Mouse (Mus musculus): Measurements from ENCODE around the gene Zfp346.

The Zfp346 gene

DNA sequence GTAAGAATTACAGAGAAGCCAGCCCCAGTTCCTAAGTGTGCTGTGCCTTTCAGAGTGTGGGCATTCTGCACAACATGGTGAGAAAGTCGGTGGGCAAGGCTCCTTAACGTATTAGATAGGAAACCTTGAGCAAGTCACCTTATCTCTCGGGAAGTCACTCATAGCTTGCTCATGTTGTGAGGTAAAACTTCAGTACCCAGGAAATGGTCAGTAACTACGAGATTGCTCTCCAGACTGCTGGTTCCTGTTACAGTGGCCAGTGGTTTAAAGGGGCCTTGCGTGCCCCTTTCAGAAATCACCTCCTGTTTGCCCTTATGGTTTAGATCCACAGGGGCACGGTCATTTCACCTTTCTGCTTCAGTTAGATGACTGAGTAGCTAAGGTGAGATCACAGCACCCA lies 9.3 kb downstream of the Zfp346 start:
- TF ChIP-seq GATA4 (IDR thresholded peaks at IDR 0.05; ENCODE audit: insufficient replicate concordance, low read length): no peak

DNA sequence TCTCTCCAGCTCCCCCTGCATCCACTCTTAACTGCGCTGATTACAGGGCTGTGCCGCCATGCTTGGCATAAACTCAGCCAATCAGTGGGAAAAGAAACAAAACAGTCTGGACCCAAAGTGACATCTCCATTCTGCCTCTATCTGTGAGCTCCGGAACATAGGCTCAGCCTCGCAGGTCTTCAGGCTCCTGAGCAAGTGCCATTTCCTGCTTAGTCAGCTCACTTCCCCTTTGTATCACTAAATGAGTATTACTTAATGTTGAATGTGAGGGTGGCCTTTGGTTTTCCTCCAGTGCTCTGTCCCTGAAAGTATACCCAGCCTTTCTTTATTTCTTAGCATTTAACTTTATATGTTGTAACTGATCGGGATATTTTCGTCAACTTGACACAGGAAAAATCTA lies 19.8 kb downstream of the Zfp346 start:
- TF ChIP-seq GATA4 (IDR thresholded peaks at IDR 0.05; ENCODE audit: insufficient replicate concordance, low read length): no peak

DNA sequence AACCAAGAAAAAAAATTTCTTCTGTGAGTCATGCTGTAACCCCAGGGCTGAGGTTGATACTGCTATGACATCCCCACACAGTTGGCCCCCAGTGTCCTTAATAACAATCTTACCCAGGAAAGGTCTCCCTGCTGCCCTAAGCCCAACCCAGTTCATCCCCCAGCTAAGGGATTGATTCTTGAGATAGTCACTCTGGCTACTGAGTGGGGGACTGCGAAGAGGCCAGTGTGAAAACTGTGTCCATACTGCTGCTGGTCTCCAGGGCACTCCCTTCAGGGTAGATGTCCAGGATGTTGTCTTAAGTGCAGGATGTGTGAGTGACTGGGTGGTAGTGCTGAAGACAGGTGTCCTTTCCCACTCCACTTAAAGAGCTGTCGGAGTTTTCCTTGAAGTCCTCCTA lies 28.3 kb downstream of the Zfp346 start, which contains the start of gene Gm17617:
Gene Gm17617, minus strand, starts transcription at position 101 of the 400 bp plus-strand sequence.
- TF ChIP-seq GATA4 (IDR thresholded peaks at IDR 0.05; ENCODE audit: insufficient replicate concordance, low read length): no peak

DNA sequence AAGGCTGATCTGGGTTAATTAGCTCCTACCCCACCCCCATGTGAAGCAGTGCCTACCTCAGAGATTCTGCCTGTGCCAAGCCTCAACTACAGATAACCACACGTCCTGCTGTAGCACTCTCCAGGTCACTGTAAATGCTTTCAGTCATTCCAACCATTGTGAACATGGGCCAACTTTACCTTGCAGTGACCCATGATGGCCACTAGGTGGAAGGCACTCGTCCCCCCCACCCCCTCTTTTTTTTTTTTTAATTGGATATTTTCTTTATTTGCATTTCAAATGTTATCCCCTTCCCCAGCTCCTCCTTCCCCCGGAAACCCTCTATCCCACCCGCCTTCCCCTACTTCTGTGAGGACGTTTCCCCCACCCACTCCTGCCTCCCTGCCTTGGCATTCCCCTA lies 30.3 kb downstream of the Zfp346 start:
- TF ChIP-seq GATA4 (IDR thresholded peaks at IDR 0.05; ENCODE audit: insufficient replicate concordance, low read length): no peak

DNA sequence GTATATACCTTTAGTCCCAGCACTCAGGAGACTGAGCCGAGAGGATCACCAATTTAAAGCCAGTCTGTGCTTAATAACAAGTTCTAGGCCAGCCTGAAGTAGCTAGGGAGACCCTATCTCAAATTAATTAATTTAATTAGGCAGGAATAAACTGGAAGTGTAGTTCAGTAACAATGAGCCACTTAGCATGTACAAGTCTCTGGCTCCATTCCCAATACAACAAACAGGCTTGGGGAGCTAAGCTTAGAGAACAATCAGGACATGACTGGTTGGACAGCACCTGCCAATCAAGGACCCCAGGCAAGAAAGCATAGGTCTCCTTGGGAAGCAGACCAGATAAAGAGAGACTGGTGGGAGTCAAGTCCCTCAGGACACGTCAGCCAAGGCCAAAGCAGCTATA lies 35.2 kb downstream of the Zfp346 start:
- no peak for TF ChIP-seq GATA4 (IDR thresholded peaks at IDR 0.05; ENCODE audit: insufficient replicate concordance, low read length)

DNA sequence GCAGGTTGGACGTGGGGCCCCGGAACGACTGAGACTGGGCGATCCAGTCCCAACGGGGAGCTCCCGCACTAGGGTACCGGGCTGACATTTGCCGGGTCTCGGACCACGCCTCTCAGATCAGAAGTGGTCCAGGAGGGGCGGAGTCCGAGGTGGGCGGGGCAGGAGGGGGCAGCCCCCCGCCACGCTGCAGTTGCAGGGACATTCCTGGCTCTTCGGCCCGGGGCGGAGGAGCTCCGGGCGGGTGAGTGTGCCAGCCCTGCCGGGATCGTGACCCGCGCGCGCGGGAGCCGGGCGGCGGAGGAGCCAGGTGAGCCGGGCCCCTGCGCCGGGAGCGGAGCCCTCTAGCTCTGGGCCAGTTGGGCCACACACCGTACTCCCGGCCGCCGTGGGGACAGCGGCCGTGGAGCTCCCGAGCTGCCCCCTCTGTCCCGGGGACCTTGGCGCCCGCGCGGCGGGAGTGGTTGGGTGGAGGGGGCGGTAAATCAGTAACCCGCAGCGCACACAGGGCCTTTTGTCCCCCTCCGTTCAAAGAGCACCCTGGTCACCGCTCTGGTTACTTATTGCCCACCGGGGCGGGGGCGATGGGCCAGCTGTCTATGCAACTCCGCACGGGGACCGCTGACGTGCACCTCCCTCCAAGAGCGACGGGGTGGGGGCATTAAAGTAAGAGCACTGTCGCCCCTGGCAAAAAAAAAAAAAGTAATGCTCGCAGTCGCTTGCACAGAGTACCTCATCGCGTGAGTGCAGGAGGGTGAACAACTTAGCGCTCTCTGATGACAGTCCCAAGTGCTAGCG lies 47.7 kb downstream of the Zfp346 start, which contains the start of gene Fgfr4:
Gene Fgfr4, plus strand, starts transcription at position 20 of the 795 bp plus-strand sequence.
- no peak for TF ChIP-seq GATA4 (IDR thresholded peaks at IDR 0.05; ENCODE audit: insufficient replicate concordance, low read length)

DNA sequence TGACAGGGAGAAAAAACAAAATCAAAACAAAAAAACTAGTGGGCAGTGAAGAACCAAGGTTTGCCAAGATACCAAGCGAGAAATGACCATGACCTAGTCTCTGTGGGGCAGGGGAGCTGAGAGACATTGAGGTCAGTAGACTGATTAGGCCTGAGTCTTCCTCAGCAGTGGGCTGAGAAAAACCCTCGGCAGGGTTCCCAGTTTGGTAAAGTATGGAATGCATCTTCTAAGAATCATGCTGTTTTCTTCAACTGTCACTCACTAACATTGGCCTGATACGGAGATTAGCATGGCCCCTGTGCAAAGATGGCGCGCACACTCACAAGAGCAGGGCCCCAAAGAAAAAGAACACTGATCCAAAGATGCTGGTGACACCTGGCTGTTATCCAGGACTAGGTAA lies 48.8 kb downstream of the Zfp346 start:
- no peak for TF ChIP-seq GATA4 (IDR thresholded peaks at IDR 0.05; ENCODE audit: insufficient replicate concordance, low read length)

DNA sequence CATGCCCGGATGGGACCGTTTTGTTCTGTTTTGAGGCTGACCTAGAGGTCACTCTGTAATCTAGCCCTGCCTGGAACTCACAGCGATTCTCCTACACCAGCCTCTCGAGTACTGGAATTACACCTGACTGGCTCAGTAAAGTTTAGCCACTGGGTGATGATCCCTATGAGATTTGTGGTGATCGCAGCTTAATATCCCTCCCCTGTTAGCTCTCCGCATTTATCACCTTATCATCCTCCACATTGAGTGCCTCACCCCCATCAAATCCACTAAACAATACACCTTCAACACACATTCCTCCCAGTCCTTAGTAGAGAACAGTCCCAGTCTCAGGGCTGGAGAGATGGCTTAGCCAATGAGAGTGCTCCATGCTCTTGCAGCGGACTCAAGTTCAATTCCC lies 57.3 kb downstream of the Zfp346 start:
- TF ChIP-seq GATA4 (IDR thresholded peaks at IDR 0.05; ENCODE audit: insufficient replicate concordance, low read length): no peak

DNA sequence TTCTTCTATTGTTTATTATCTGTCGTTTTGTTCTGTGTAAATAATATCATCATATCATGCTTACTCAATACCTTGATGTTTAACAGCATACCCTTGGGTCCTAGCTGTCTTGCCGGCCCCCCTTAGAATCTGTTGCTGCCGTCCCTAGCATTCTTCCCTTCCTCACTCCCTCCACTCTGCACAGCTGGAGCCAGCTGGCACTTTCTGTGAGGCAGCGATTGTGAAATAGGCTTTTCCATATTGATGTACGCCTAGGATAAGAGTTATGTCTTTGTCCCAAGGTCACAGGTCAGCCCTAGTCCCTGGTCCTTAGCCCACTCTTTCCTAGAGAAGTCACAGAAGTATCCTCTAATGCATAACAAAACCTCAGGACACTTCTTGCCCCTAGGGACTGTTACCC lies 58.4 kb downstream of the Zfp346 start:
- no peak for TF ChIP-seq GATA4 (IDR thresholded peaks at IDR 0.05; ENCODE audit: insufficient replicate concordance, low read length)

DNA sequence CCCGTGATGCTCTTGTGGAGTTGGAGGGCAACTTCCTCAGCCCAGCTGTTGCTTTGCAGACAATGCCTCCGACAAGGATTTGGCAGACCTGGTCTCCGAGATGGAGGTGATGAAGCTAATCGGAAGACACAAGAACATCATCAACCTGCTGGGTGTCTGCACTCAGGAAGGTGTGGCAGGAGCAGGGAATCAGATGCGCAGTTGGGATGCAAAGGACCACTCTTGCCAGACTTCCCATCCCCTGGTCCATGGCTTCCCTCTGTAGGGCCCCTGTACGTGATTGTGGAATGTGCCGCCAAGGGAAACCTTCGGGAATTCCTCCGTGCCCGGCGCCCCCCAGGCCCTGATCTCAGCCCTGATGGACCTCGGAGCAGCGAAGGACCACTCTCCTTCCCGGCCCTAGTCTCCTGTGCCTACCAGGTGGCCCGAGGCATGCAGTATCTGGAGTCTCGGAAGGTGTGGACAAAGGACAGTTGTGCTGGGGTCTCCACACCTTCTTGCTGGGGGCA lies 60.8 kb downstream of the Zfp346 start:
- no peak for TF ChIP-seq GATA4 (IDR thresholded peaks at IDR 0.05; ENCODE audit: insufficient replicate concordance, low read length)

DNA sequence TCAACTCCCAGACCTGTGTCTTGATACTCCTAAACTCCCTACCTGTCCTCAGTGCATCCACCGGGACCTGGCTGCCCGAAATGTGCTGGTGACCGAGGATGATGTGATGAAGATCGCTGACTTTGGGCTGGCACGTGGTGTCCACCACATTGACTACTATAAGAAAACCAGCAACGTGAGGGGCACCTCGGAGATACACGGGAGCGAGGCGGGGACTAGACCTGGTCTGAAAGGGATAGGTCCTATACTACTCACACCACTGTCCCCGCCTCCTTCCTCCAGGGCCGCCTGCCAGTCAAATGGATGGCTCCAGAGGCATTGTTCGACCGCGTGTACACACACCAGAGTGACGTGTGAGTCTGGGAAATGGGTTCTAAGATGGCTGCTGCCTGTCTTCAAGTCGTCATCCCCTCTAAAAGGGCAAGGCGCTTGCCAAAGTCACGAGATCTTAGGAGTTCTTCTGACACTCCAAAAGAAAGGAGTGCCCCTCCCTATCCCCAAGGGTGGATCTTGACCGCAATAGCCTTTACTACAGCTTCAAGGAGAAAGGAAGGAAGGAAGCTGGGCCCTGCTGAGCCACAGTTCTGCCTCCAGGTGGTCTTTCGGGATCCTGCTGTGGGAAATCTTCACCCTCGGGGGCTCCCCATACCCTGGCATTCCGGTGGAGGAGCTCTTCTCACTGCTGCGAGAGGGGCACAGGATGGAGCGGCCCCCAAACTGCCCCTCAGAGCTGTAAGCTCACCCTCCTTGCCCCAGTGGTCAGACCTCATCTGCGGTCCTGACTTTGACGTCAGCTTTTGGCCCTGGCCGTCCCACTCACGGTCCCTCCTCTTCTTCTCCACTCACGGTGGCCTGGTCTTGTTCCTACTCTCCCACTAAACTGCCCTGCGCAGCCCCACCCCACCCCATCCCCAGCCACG lies 62.0 kb downstream of the Zfp346 start:
- TF ChIP-seq GATA4 (IDR thresholded peaks at IDR 0.05; ENCODE audit: insufficient replicate concordance, low read length): no peak

DNA sequence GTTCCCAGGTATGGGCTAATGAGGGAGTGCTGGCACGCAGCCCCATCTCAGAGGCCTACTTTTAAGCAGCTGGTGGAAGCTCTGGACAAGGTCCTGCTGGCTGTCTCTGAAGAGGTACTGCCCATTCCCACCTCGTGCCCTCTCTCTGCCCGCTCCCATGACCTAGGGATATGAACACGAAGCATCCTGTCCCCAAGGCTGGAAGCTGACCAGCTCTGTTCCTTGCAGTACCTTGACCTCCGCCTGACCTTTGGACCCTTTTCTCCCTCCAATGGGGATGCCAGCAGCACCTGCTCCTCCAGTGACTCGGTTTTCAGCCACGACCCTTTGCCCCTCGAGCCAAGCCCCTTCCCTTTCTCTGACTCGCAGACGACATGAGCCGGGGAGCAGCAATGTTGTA lies 62.7 kb downstream of the Zfp346 start:
- TF ChIP-seq GATA4 (IDR thresholded peaks at IDR 0.05; ENCODE audit: insufficient replicate concordance, low read length): no peak

DNA sequence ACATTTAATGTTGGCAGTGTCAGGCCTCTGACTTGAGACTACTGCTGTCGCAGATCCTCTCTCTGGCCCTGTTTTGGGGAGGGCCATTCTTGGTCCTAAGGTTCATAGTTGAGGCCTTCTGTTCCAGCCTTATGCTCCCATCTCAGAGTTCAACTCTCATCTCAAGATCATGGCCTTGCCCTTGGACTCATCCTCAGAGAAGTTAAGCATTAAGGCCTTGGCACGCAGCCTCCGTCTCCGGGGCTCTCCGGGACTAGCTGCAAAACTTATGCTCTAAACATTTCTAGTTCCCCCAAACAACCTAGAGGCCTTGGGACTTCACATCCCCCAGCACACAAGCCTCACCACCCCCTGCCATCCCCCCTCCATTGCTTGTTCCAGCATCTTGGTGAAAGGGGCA lies 63.1 kb downstream of the Zfp346 start:
- TF ChIP-seq GATA4 (IDR thresholded peaks at IDR 0.05; ENCODE audit: insufficient replicate concordance, low read length): no peak

DNA sequence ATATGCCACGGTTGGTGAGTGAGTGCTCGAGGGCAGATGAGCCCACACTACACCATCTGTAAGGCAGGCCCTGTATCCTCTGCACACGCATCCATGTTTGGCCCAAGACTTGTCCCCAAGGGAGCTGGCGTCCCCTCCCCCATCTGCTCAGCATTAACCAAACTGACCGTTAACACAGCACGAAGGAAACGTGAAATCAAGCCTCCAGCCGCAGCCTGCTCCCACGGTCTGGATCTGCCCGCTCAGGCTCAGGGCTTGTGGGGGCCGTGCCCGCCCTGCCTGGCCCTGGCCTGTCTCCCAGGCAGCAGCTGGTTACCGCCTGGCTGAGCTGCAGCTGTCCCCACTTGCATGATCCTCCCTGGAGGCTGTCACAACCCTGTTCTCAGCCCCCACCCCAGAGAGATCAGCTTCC lies 63.9 kb downstream of the Zfp346 start:
- no peak for TF ChIP-seq GATA4 (IDR thresholded peaks at IDR 0.05; ENCODE audit: insufficient replicate concordance, low read length)

DNA sequence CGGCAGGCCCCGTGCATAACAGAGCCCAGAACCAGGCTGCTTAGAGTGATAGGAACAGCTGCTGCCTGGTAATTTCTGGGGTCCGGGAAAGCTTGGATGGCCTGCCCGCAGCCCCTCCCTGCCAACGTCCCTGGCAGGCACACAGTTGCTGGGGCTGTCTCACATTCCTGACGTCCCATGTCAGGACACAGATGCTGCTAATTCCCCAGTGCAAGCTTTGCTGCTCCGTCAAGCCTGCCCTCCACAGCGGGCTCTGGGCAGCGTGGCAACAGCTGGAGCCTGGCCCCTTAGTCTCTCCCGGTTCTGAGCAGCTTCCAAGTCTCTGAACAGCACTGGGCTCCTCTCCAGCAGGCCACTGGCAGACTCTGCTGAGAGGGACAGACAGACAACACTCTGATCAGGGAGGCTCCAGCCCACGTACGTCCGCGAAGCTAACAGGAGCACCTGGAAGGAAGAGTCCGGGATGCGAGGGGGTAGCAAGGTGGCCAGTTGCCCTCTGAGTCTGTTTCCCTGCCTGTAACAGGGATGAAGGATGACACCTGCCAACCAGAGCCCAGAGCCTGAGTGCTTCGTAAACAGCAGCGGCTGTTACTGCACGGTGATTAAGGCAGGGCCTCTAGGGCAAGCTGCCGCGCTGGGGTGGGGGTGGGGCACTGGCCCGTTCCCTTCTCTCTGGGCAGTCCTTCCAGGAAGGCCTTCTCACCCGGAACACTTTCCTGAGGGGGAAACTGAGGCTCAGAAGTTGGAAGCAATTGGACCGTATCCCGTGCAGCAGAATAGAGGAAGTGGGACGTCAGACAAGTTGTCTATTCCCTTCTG lies 66.6 kb downstream of the Zfp346 start:
- TF ChIP-seq GATA4 (IDR thresholded peaks at IDR 0.05; ENCODE audit: insufficient replicate concordance, low read length): no peak

All from liver, adult (tissue).